8 mouse cellular contexts compared by ENCODE assay signal in genomic region chr19:36815396-36816271, GRCm38 (mm10). TPM values are rescaled to one million over a fixed set of nuclear protein-coding genes. Genes with fewer than 3 reads are reported as not detected.
DNase-seq lines count a peak whose midpoint lies in the region; ATAC-seq and TF ChIP-seq lines count a peak whose summit lies in the region.

No protein-coding gene starts in this region.

- H3K4me3 ChIP-seq in forebrain, embryonic 12.5 days (replicated peaks) = no peak overlapping the region; the same call in 1 of the 2 replicates
- peak overlapping the region; percentile 20 for H3K4me3 ChIP-seq in hindbrain, embryonic 15.5 days
- peak overlapping the region; percentile 24; the same call in 1 of the 2 replicates for H3K4me3 ChIP-seq in left cerebral cortex, adult 2 months
- peak overlapping the region; percentile 13; the same call in 1 of the 2 replicates for H3K4me3 ChIP-seq in stomach, embryonic 14.5 days (ENCODE audit: low read depth, low read length)

- H3K4me1 ChIP-seq in forebrain, embryonic 12.5 days = peaks cover 13% of the 10 kb centered on the region
- H3K4me1 ChIP-seq in hindbrain, embryonic 15.5 days (replicated peaks) = peaks cover 19% of the 10 kb centered on the region
- no peaks in the 10 kb centered on the region for H3K4me1 ChIP-seq in stomach, embryonic 14.5 days (ENCODE audit: control insufficient read depth, insufficient read depth, low read length)

- WGBS in forebrain, embryonic 12.5 days = 18% methylated on average over 32 of the region's 32 CpGs
- 19% methylated on average over 32 of the region's 32 CpGs for WGBS in hindbrain, embryonic 15.5 days
- 14% methylated on average over 32 of the region's 32 CpGs for WGBS in stomach, embryonic 14.5 days

- TF ChIP-seq CTCF in left cerebral cortex, adult 2 months (IDR thresholded peaks at IDR 0.05) = peak; percentile 75

- DNase-seq in layer of hippocampus, adult 11-12 months (ENCODE audit: low spot score) = peak; percentile 56
- DNase-seq in layer of hippocampus, postnatal 25 days (ENCODE audit: extremely low spot score in 1 of 2, low spot score in 1 of 2) = no peak
- peak in 1 of 2 experiments; percentile 40 for DNase-seq in left cerebral cortex, adult 2 months (ENCODE audit: extremely low spot score in 1 of 2, low spot score in 2 of 2)

- H3K27me3 ChIP-seq in forebrain, embryonic 12.5 days = peaks cover 8% of the 10 kb centered on the region; the same call in 1 of the 2 replicates
- no peaks in the 10 kb centered on the region for H3K27me3 ChIP-seq in hindbrain, embryonic 15.5 days
- H3K27me3 ChIP-seq in stomach, embryonic 14.5 days (ENCODE audit: control insufficient read depth, insufficient read depth, low read length) = no peaks in the 10 kb centered on the region

- no peak overlapping the region for H3K27ac ChIP-seq in forebrain, embryonic 12.5 days
- H3K27ac ChIP-seq in hindbrain, embryonic 15.5 days (replicated peaks) = no peak overlapping the region
- H3K27ac ChIP-seq in left cerebral cortex, adult 2 months = no peak overlapping the region
- H3K27ac ChIP-seq in stomach, embryonic 14.5 days (ENCODE audit: low read length) = no peak overlapping the region

- H3K9me3 ChIP-seq in forebrain, embryonic 12.5 days = no peaks in the 10 kb centered on the region
- no peaks in the 10 kb centered on the region for H3K9me3 ChIP-seq in hindbrain, embryonic 15.5 days
- H3K9me3 ChIP-seq in stomach, embryonic 14.5 days (ENCODE audit: control insufficient read depth, low read depth, low read length) = no peaks in the 10 kb centered on the region

- H3K9ac ChIP-seq in forebrain, embryonic 12.5 days = no peak overlapping the region
- H3K9ac ChIP-seq in hindbrain, embryonic 15.5 days = no peak overlapping the region
- H3K9ac ChIP-seq in stomach, embryonic 14.5 days (replicated peaks; ENCODE audit: low read depth, low read length) = no peak overlapping the region

- peak overlapping the region; percentile 44 for H3K4me2 ChIP-seq in forebrain, embryonic 12.5 days
- peak overlapping the region; percentile 50 for H3K4me2 ChIP-seq in hindbrain, embryonic 15.5 days
- H3K4me2 ChIP-seq in stomach, embryonic 14.5 days (replicated peaks; ENCODE audit: low read depth, low read length) = peak overlapping the region; percentile 44

- H3K36me3 ChIP-seq in forebrain, embryonic 12.5 days (replicated peaks) = no peaks in the 10 kb centered on the region
- H3K36me3 ChIP-seq in hindbrain, embryonic 15.5 days = no peaks in the 10 kb centered on the region
- H3K36me3 ChIP-seq in stomach, embryonic 14.5 days (ENCODE audit: control insufficient read depth, insufficient read depth, low read length) = no peaks in the 10 kb centered on the region

- ATAC-seq in cerebellum, adult (ENCODE audit: insufficient number of reproducible peaks, low FRiP score, low TSS enrichment) = peak; percentile 49; the same call in 1 of the 2 replicates
- peak; percentile 45 for ATAC-seq in forebrain, embryonic 12.5 days (ENCODE audit: low FRiP score)
- peak; percentile 72 for ATAC-seq in hindbrain, embryonic 15.5 days (ENCODE audit: low FRiP score, low read depth)
- ATAC-seq in megakaryocyte progenitor cell, adult 5-6 weeks (replicated peaks; ENCODE audit: poor library complexity) = peak; percentile 88
- ATAC-seq in stomach, embryonic 14.5 days (ENCODE audit: insufficient number of reproducible peaks, insufficient read depth, low FRiP score, low read depth) = peak; percentile 65; the same call in 1 of the 2 replicates

- intact Hi-C loops in left cerebral cortex, adult 2 months (cut with DNase I) = loop anchor here (1.0 to 5.0 kb wide), 4 partner anchors 52 to 452 kb away; partner anchors contain the start of gene Ppp1r3c

RNA-seq across cellular contexts. Expression of gene Tnks2, which starts 18.4 kb away (rescaled TPM):
- 100 to 1,000 TPM; 129 to 131 TPM for total RNA-seq in layer of hippocampus, postnatal 25 days (2021)
- 76.3 and 78.2 TPM in 2 replicates for polyA plus RNA-seq in forebrain, embryonic 12.5 days (2016; fragmentation: Nextera tagmentation; extraction: Ambion mirVana)
- polyA plus RNA-seq in hindbrain, embryonic 15.5 days (2015; fragmentation: Nextera tagmentation; extraction: Ambion mirVana) = 43.2 and 44.0 TPM in 2 replicates
- 100 to 1,000 TPM; 109 to 124 TPM for total RNA-seq in left cerebral cortex, adult 2 months (2021)
- total RNA-seq in megakaryocyte progenitor cell, adult 5-6 weeks (2015) = 54.4 and 56.4 TPM in 2 replicates
- total RNA-seq in megakaryocyte progenitor cell, adult 5-6 weeks (2017) = 54.4 and 63.1 TPM in 2 replicates
- polyA plus RNA-seq in stomach, embryonic 14.5 days (2014; fragmentation: Nextera tagmentation; extraction: Ambion mirVana) = 69.1 and 81.3 TPM in 2 replicates
